Mouse (Mus musculus): ENCODE data around the gene Ddx27.

The Ddx27 gene

GRCm38 (mm10) chr2:167062965-167063880 is 48.2 kb downstream of the Ddx27 start, which contains the start of gene Znfx1:
TSS of gene Znfx1 (minus strand) at chr2:167063015.
- peak; percentile 94 to 96 for DNase-seq (ENCODE audit: low spot score in 2 of 2)

GRCm38 (mm10) chr2:167063906-167064496 is 49.0 kb downstream of the Ddx27 start:
- no peak for DNase-seq (ENCODE audit: low spot score in 2 of 2)

- DNase-seq (ENCODE audit: low spot score in 2 of 2): no peak
Measured at GRCm38 (mm10) chr2:167064601-167065295, 49.8 kb downstream of the Ddx27 start.

- DNase-seq (ENCODE audit: low spot score in 2 of 2): no peak
Measured at GRCm38 (mm10) chr2:167066031-167066430, 51.0 kb downstream of the Ddx27 start.

GRCm38 (mm10) chr2:167066528-167067516 is 51.8 kb downstream of the Ddx27 start:
- DNase-seq (ENCODE audit: low spot score in 2 of 2): no peak

GRCm38 (mm10) chr2:167067575-167067974 is 52.6 kb downstream of the Ddx27 start:
- no peak for DNase-seq (ENCODE audit: low spot score in 2 of 2)

- DNase-seq (ENCODE audit: low spot score in 2 of 2): no peak
Measured at GRCm38 (mm10) chr2:167070341-167070740, 55.3 kb downstream of the Ddx27 start.

- DNase-seq (ENCODE audit: low spot score in 2 of 2): no peak
Measured at GRCm38 (mm10) chr2:167071266-167071640, 56.3 kb downstream of the Ddx27 start.

GRCm38 (mm10) chr2:167071641-167072601 is 56.9 kb downstream of the Ddx27 start:
- peak; percentile 93 for DNase-seq (ENCODE audit: low spot score in 2 of 2)

GRCm38 (mm10) chr2:167074587-167074986 is 59.6 kb downstream of the Ddx27 start:
- DNase-seq (ENCODE audit: low spot score in 2 of 2): no peak

- DNase-seq (ENCODE audit: low spot score in 2 of 2): no peak
Measured at GRCm38 (mm10) chr2:167076352-167076751, 61.4 kb downstream of the Ddx27 start.

GRCm38 (mm10) chr2:167076759-167077158 is 61.8 kb downstream of the Ddx27 start:
- no peak for DNase-seq (ENCODE audit: low spot score in 2 of 2)

- no peak for DNase-seq (ENCODE audit: low spot score in 2 of 2)
Measured at GRCm38 (mm10) chr2:167077199-167077962, 62.4 kb downstream of the Ddx27 start.

GRCm38 (mm10) chr2:167078486-167078885 is 63.5 kb downstream of the Ddx27 start:
- DNase-seq (ENCODE audit: low spot score in 2 of 2): no peak

- no peak for DNase-seq (ENCODE audit: low spot score in 2 of 2)
Measured at GRCm38 (mm10) chr2:167078931-167079495, 64.0 kb downstream of the Ddx27 start.

GRCm38 (mm10) chr2:167079535-167080257 is 64.7 kb downstream of the Ddx27 start:
- DNase-seq (ENCODE audit: low spot score in 2 of 2): peak in 1 of 2 experiments; percentile 45

GRCm38 (mm10) chr2:167080387-167080786 is 65.4 kb downstream of the Ddx27 start:
- no peak for DNase-seq (ENCODE audit: low spot score in 2 of 2)

- no peak for DNase-seq (ENCODE audit: low spot score in 2 of 2)
Measured at GRCm38 (mm10) chr2:167081135-167081534, 66.1 kb downstream of the Ddx27 start.
